Mouse (Mus musculus) Muller cell, postnatal 12 days (primary cell): ENCODE measurements around the gene Gal3st4.
"Not testable (repeated sequence)": the region's sequence is repeated elsewhere in the genome, so short reads cannot be mapped to it uniquely, and the experiment has no call there.

Experiments
- DNase-seq: peaks from one replicate; pipeline ENCODE4 v3.0.0-alpha.2; 2015; ENCODE audit errors: inconsistent ontology term

Gal3st4 gene

GRCm38 (mm10) chr5:138216632-138217031 lies 56.0 kb downstream of the Gal3st4 start:
- not testable (repeated sequence) for DNase-seq
